Mouse (Mus musculus): ENCODE results near the gene 1810037I17Rik. TPM values are rescaled to one million over a fixed set of nuclear protein-coding genes. Genes with fewer than 3 reads are reported as not detected.

1810037I17Rik gene
- polyA plus RNA-seq, 1 experiment from 2014 or later, result 132 TPM

- 93% methylated on average over 2 of the region's 2 CpGs for WGBS
Measured at GRCm38 (mm10) chr3:122950129-122950528, 26.1 kb downstream of the 1810037I17Rik start.

GRCm38 (mm10) chr3:122964301-122964700 lies 40.3 kb downstream of the 1810037I17Rik start:
- Histone ChIP-seq H3K9ac (ENCODE audit: low read length) (no peak overlapping the region), H3K4me2 (ENCODE audit: low read length) (no peak overlapping the region), H3K27ac (ENCODE audit: low read depth) (no peak overlapping the region), H3K4me1 (replicated peaks; ENCODE audit: control insufficient read depth, insufficient read depth, low read length) (no peaks in the 10 kb centered on the region), H3K36me3 (ENCODE audit: control insufficient read depth, insufficient read depth, low read length) (peaks cover 19% of the 10 kb centered on the region), H3K4me3 (ENCODE audit: low read depth, low read length) (no peak overlapping the region), H3K9me3 (ENCODE audit: control insufficient read depth, low read length) (no peaks in the 10 kb centered on the region), H3K27me3 (replicated peaks; ENCODE audit: control insufficient read depth, insufficient read depth, low read length) (no peaks in the 10 kb centered on the region)
- 84% methylated on average over 5 of the region's 5 CpGs for WGBS
- DNase-seq (ENCODE audit: low spot score), result no peak
- ATAC-seq (replicated peaks; ENCODE audit: low FRiP score, low TSS enrichment, low read depth), result no peak

More at GRCm38 (mm10) chr3:122950129-122950528, 26.1 kb downstream of the 1810037I17Rik start:
- Histone ChIP-seq H3K9ac (ENCODE audit: low read length) (no peak overlapping the region), H3K4me1 (replicated peaks; ENCODE audit: control insufficient read depth, insufficient read depth, low read length) (no peaks in the 10 kb centered on the region), H3K27me3 (replicated peaks; ENCODE audit: control insufficient read depth, insufficient read depth, low read length) (no peaks in the 10 kb centered on the region), H3K27ac (ENCODE audit: low read depth) (no peak overlapping the region), H3K4me3 (ENCODE audit: low read depth, low read length) (no peak overlapping the region), H3K4me2 (ENCODE audit: low read length) (no peak overlapping the region), H3K9me3 (ENCODE audit: control insufficient read depth, low read length) (no peaks in the 10 kb centered on the region), H3K36me3 (ENCODE audit: control insufficient read depth, insufficient read depth, low read length) (peaks cover 14% of the 10 kb centered on the region; the same call in 1 of the 2 replicates)
- ATAC-seq (replicated peaks; ENCODE audit: low FRiP score, low TSS enrichment, low read depth), result no peak
- DNase-seq (ENCODE audit: low spot score), result no peak

- Histone ChIP-seq H3K9me3 (ENCODE audit: control insufficient read depth, low read length) (no peaks in the 10 kb centered on the region), H3K27ac (ENCODE audit: low read depth) (no peak overlapping the region), H3K4me1 (replicated peaks; ENCODE audit: control insufficient read depth, insufficient read depth, low read length) (no peaks in the 10 kb centered on the region), H3K27me3 (replicated peaks; ENCODE audit: control insufficient read depth, insufficient read depth, low read length) (no peaks in the 10 kb centered on the region), H3K4me2 (ENCODE audit: low read length) (no peak overlapping the region), H3K36me3 (ENCODE audit: control insufficient read depth, insufficient read depth, low read length) (peaks cover 9% of the 10 kb centered on the region), H3K9ac (ENCODE audit: low read length) (no peak overlapping the region), H3K4me3 (ENCODE audit: low read depth, low read length) (no peak overlapping the region)
- whole genome bisulfite sequencing, result 88% methylated on average over 9 of the region's 9 CpGs
- DNase-seq (ENCODE audit: low spot score), result no peak
- no peak for ATAC-seq (replicated peaks; ENCODE audit: low FRiP score, low TSS enrichment, low read depth)
Measured at GRCm38 (mm10) chr3:122968391-122968790, 44.4 kb downstream of the 1810037I17Rik start.

- peaks cover 9% of the 10 kb centered on the region for H3K36me3 ChIP-seq (ENCODE audit: control insufficient read depth, insufficient read depth, low read length)
- no peaks in the 10 kb centered on the region for H3K27me3 ChIP-seq (replicated peaks; ENCODE audit: control insufficient read depth, insufficient read depth, low read length)
- DNase-seq (ENCODE audit: low spot score) (no peak), ATAC-seq (replicated peaks; ENCODE audit: low FRiP score, low TSS enrichment, low read depth) (no peak)
- 0 out of 2 replicates have a peak, but pooled peaks cover 2% of the 10 kb centered on the region for H3K4me1 ChIP-seq (replicated peaks; ENCODE audit: control insufficient read depth, insufficient read depth, low read length)
- no peak overlapping the region for H3K27ac ChIP-seq (ENCODE audit: low read depth)
- no peak overlapping the region for H3K9ac ChIP-seq (ENCODE audit: low read length)
- no peaks in the 10 kb centered on the region for H3K9me3 ChIP-seq (ENCODE audit: control insufficient read depth, low read length)
- WGBS, result 68% methylated on average over 3 of the region's 3 CpGs
- H3K4me3 ChIP-seq (ENCODE audit: low read depth, low read length), result no peak overlapping the region
- no peak overlapping the region for H3K4me2 ChIP-seq (ENCODE audit: low read length)
Measured at GRCm38 (mm10) chr3:122972126-122972822, 48.3 kb downstream of the 1810037I17Rik start.

GRCm38 (mm10) chr3:122974833-122975232 lies 50.8 kb downstream of the 1810037I17Rik start:
- H3K27ac ChIP-seq (ENCODE audit: low read depth), result no peak overlapping the region
- no peaks in the 10 kb centered on the region for H3K9me3 ChIP-seq (ENCODE audit: control insufficient read depth, low read length)
- 75% methylated on average over 3 of the region's 3 CpGs for WGBS
- H3K9ac ChIP-seq (ENCODE audit: low read length), result no peak overlapping the region
- H3K4me3 ChIP-seq (ENCODE audit: low read depth, low read length), result no peak overlapping the region
- H3K36me3 ChIP-seq (ENCODE audit: control insufficient read depth, insufficient read depth, low read length), result no peaks in the 10 kb centered on the region
- no peak overlapping the region for H3K4me2 ChIP-seq (ENCODE audit: low read length)
- no peaks in the 10 kb centered on the region for H3K27me3 ChIP-seq (replicated peaks; ENCODE audit: control insufficient read depth, insufficient read depth, low read length)
- ATAC-seq (replicated peaks; ENCODE audit: low FRiP score, low TSS enrichment, low read depth) (no peak), DNase-seq (ENCODE audit: low spot score) (no peak)
- 0 out of 2 replicates have a peak, but pooled peaks cover 2% of the 10 kb centered on the region for H3K4me1 ChIP-seq (replicated peaks; ENCODE audit: control insufficient read depth, insufficient read depth, low read length)

GRCm38 (mm10) chr3:122975363-122975762 lies 51.4 kb downstream of the 1810037I17Rik start:
- no peak overlapping the region for H3K4me3 ChIP-seq (ENCODE audit: low read depth, low read length)
- no peak for DNase-seq (ENCODE audit: low spot score)
- no peaks in the 10 kb centered on the region for H3K36me3 ChIP-seq (ENCODE audit: control insufficient read depth, insufficient read depth, low read length)
- no peak overlapping the region for H3K27ac ChIP-seq (ENCODE audit: low read depth)
- 78% methylated on average over 4 of the region's 4 CpGs for WGBS
- H3K27me3 ChIP-seq (replicated peaks; ENCODE audit: control insufficient read depth, insufficient read depth, low read length), result no peaks in the 10 kb centered on the region
- H3K9ac ChIP-seq (ENCODE audit: low read length), result no peak overlapping the region
- H3K9me3 ChIP-seq (ENCODE audit: control insufficient read depth, low read length), result no peaks in the 10 kb centered on the region
- no peak overlapping the region for H3K4me2 ChIP-seq (ENCODE audit: low read length)
- H3K4me1 ChIP-seq (replicated peaks; ENCODE audit: control insufficient read depth, insufficient read depth, low read length), result 0 out of 2 replicates have a peak, but pooled peaks cover 2% of the 10 kb centered on the region
- ATAC-seq (replicated peaks; ENCODE audit: low FRiP score, low TSS enrichment, low read depth), result no peak

Other genes with a start within 250 kb of the 1810037I17Rik start
- 31.6 and 33.8 TPM in 2 replicates for gene Pde5a, start 195.3 kb upstream of the 1810037I17Rik start, polyA plus RNA-seq (2014; fragmentation: Nextera tagmentation; extraction: Ambion mirVana)
- gene Fabp2, start 29.1 kb upstream of the 1810037I17Rik start, polyA plus RNA-seq (2014; fragmentation: Nextera tagmentation; extraction: Ambion mirVana), result 100 and 126 TPM in 2 replicates
- not detected in 2 replicates for gene Gm10959, start 4.8 kb upstream of the 1810037I17Rik start, polyA plus RNA-seq (2014; fragmentation: Nextera tagmentation; extraction: Ambion mirVana)
- 12.7 and 15.4 TPM in 2 replicates for gene Usp53, start 60.3 kb downstream of the 1810037I17Rik start, polyA plus RNA-seq (2014; fragmentation: Nextera tagmentation; extraction: Ambion mirVana)
- not detected in 2 replicates for gene Myoz2, start 110.8 kb downstream of the 1810037I17Rik start, polyA plus RNA-seq (2014; fragmentation: Nextera tagmentation; extraction: Ambion mirVana)